Mouse (Mus musculus): ENCODE results near the gene Apex2. TPM values are rescaled to one million over a fixed set of nuclear protein-coding genes. Genes with fewer than 3 reads are reported as not detected.
A peak's percentile ranks its signal among the peaks of the same experiment; 100 is the strongest.

The Apex2 gene
- polyA plus RNA-seq (2014; fragmentation: Nextera tagmentation; extraction: Ambion mirVana) = 11.7 and 12.3 TPM in 2 replicates

DNA sequence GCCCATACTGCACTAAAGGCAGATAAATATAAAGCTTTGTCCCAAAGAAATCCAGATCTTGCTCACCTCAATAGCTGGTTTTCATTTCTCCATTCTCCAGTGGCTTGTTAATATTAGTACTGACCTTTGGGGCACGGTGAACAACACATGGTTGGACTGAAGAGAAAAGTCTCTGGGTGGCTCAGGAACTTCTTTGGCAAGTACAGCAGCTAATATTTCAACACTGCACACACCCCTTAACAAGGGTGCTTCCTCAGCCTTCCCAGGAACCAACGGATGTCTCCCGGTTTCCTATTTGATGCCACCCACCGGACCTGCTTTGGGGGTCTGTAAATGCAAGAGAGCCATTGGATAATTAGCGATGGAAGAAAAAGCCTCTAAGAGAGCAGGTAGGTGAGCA is at the start of gene Apex2:
Gene Apex2 (minus strand): TSS at position 173 of the 400 bp plus-strand sequence.
- Histone ChIP-seq H3K27me3 (ENCODE audit: control insufficient read depth, insufficient read depth, low read length) (no peaks in the 10 kb centered on the region), H3K27ac (replicated peaks in 1 of 2; ENCODE audit: control insufficient read depth in 1 of 2, insufficient read depth in 1 of 2, low read depth in 2 of 2, low read length in 2 of 2) (0 out of 4 replicates have a peak within 1 kb of the TSS, but pooled peaks of 1 of the 2 experiments have one; percentile 80), H3K4me1 (ENCODE audit: control insufficient read depth in 2 of 2, insufficient read depth in 2 of 2, low read length in 2 of 2) (peaks cover 0 to 3% of the 10 kb centered on the region in 2 experiments; a peak in 2 of 4 replicates), H3K4me3 (ENCODE audit: control insufficient read depth in 1 of 2, insufficient read depth in 1 of 2, low read depth in 1 of 2, low read length in 2 of 2) (peak within 1 kb of the TSS in 1 of 2 experiments; percentile 54; a peak in 2 of 4 replicates), H3K9ac (ENCODE audit: low read length) (no peak within 1 kb of the TSS), H3K4me2 (ENCODE audit: low read length) (peak within 1 kb of the TSS; percentile 70), H3K36me3 (ENCODE audit: control insufficient read depth, insufficient read depth, low read length) (peaks cover 8% of the 10 kb centered on the region), H3K9me3 (ENCODE audit: control insufficient read depth, low read length) (no peaks in the 10 kb centered on the region)
- 69% methylated on average over 5 of the region's 5 CpGs for WGBS
- ATAC-seq (ENCODE audit: insufficient number of reproducible peaks, insufficient read depth, low FRiP score, low read depth) = no peak

DNA sequence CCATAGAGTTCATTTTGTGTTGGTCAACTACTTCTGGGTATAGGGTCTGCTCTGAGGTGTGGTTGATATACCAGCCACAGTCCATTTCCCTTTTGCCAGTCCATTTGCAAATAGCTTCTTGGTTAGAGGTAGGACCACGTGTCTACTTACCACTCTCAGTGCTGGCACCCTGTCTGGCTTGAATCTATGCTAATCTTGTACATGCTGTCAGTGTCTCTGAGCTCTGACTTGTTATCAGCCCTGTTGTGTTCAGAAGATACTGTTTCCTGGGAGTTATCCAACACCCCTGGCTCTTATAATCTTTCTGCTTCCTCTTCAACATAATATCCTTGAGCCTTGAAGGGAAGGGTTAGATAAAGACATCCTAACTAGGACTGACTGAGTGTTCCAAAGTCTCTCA is 46.8 kb upstream of the Apex2 start:
- H3K27me3 ChIP-seq (ENCODE audit: control insufficient read depth, insufficient read depth, low read length) = no peaks in the 10 kb centered on the region
- no peak for ATAC-seq (ENCODE audit: insufficient number of reproducible peaks, insufficient read depth, low FRiP score, low read depth)

DNA sequence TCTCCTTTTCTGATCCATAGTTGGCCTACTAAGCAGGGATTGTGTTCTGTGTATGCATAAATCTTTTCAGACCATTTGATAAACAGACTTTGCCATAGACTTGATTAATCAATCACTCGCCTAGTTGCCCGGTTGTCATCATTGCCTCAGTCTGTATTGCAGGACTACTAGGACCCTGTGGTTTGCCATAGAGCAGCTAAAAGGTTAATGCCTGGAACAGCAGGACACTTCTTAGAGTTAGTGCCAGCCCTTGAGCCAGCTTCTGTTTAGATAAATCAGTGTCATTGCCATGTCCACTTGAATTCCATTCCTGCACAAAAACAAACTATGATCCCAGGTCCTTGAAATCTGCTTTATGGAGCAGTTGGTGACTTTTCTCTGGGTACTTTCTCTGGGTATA is 9.2 kb upstream of the Apex2 start:
- Histone ChIP-seq H3K36me3 (ENCODE audit: control insufficient read depth, insufficient read depth, low read length) (no peaks in the 10 kb centered on the region), H3K9me3 (ENCODE audit: control insufficient read depth, low read length) (no peaks in the 10 kb centered on the region), H3K27me3 (ENCODE audit: control insufficient read depth, insufficient read depth, low read length) (no peaks in the 10 kb centered on the region), H3K4me3 (ENCODE audit: control insufficient read depth in 1 of 2, insufficient read depth in 1 of 2, low read depth in 1 of 2, low read length in 2 of 2) (no peak overlapping the region), H3K4me1 (ENCODE audit: control insufficient read depth in 2 of 2, insufficient read depth in 2 of 2, low read length in 2 of 2) (no peaks in the 10 kb centered on the region), H3K4me2 (ENCODE audit: low read length) (no peak overlapping the region), H3K9ac (ENCODE audit: low read length) (no peak overlapping the region), H3K27ac (replicated peaks in 1 of 2; ENCODE audit: control insufficient read depth in 1 of 2, insufficient read depth in 1 of 2, low read depth in 2 of 2, low read length in 2 of 2) (no peak overlapping the region)
- no peak for ATAC-seq (ENCODE audit: insufficient number of reproducible peaks, insufficient read depth, low FRiP score, low read depth)
- 79% methylated on average over 2 of the region's 2 CpGs for WGBS

More for the DNA sequence above, 46.8 kb upstream of the Apex2 start:
- Histone ChIP-seq H3K36me3 (ENCODE audit: control insufficient read depth, insufficient read depth, low read length) (no peaks in the 10 kb centered on the region), H3K4me1 (ENCODE audit: control insufficient read depth in 2 of 2, insufficient read depth in 2 of 2, low read length in 2 of 2) (no peaks in the 10 kb centered on the region), H3K4me2 (ENCODE audit: low read length) (no peak overlapping the region), H3K9ac (ENCODE audit: low read length) (no peak overlapping the region), H3K4me3 (ENCODE audit: control insufficient read depth in 1 of 2, insufficient read depth in 1 of 2, low read depth in 1 of 2, low read length in 2 of 2) (no peak overlapping the region), H3K9me3 (ENCODE audit: control insufficient read depth, low read length) (no peaks in the 10 kb centered on the region), H3K27ac (replicated peaks in 1 of 2; ENCODE audit: control insufficient read depth in 1 of 2, insufficient read depth in 1 of 2, low read depth in 2 of 2, low read length in 2 of 2) (no peak overlapping the region)
- 40% methylated on average over 1 of the region's 1 CpGs for WGBS

DNA sequence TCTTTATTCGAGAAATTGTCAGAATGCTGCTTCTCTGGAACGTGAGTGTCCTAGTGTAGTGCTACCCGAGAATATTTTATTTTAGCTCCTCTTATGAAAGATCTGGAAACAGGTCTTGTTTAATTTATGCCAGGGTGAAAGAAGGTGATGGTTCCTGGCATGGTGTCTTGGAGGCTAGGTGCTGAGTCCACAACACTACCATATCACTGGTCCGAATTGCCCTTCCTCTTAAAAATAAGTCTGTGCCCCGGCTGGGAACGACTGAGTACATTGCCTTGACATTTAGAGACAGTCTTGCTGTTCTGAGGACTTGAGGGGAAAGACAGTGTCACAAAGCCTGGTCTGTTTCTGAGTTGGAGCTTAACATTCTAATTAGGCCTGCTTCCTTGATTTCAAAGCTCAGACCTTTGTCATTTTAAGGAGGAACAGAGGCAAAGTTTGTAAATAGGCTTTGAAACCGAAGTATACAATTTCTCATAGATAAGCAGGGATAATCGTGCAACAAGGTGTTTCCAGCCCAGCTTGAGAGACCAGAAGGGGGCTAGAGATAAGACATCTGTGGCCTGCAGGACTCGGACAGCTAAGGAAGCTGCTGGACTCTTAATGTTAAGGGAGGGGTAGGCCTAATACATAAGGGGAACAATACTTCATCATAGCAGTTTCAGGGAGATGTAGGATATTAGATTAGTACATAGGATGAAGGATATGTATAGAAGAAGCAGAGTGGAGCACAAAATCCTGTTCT is 5.5 kb upstream of the Apex2 start:
- no peak overlapping the region for H3K27ac ChIP-seq (replicated peaks in 1 of 2; ENCODE audit: control insufficient read depth in 1 of 2, insufficient read depth in 1 of 2, low read depth in 2 of 2, low read length in 2 of 2)
- whole genome bisulfite sequencing = 68% methylated on average over 9 of the region's 9 CpGs
- peaks cover 0 to 3% of the 10 kb centered on the region in 2 experiments; a peak in 2 of 4 replicates for H3K4me1 ChIP-seq (ENCODE audit: control insufficient read depth in 2 of 2, insufficient read depth in 2 of 2, low read length in 2 of 2)
- ATAC-seq (ENCODE audit: insufficient number of reproducible peaks, insufficient read depth, low FRiP score, low read depth) = no peak
- H3K9ac ChIP-seq (ENCODE audit: low read length) = no peak overlapping the region
- no peak overlapping the region for H3K4me2 ChIP-seq (ENCODE audit: low read length)
- H3K4me3 ChIP-seq (ENCODE audit: control insufficient read depth in 1 of 2, insufficient read depth in 1 of 2, low read depth in 1 of 2, low read length in 2 of 2) = no peak overlapping the region
- H3K36me3 ChIP-seq (ENCODE audit: control insufficient read depth, insufficient read depth, low read length) = no peaks in the 10 kb centered on the region
- no peaks in the 10 kb centered on the region for H3K27me3 ChIP-seq (ENCODE audit: control insufficient read depth, insufficient read depth, low read length)
- no peaks in the 10 kb centered on the region for H3K9me3 ChIP-seq (ENCODE audit: control insufficient read depth, low read length)

DNA sequence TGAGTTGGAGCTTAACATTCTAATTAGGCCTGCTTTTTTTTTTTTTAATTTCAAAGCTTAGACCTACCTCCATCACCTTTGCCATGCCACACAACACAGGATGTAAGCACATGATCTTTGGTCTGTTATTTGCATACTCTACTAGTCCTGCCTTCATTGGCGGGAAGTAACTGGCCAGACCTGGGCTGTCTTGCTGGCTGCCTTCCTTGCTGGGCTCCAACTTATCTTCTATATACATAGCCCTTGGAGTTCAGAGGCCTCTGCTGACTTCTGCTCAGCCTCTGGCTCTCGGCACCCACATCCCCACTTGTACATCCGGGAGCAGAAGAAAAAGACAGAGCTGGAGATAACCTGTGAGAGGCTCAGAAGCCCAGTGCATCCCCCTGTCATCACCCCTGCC is 4.5 kb upstream of the Apex2 start:
- WGBS = 52% methylated on average over 3 of the region's 3 CpGs
- Histone ChIP-seq H3K9ac (ENCODE audit: low read length) (no peak overlapping the region), H3K27me3 (ENCODE audit: control insufficient read depth, insufficient read depth, low read length) (no peaks in the 10 kb centered on the region), H3K4me3 (ENCODE audit: control insufficient read depth in 1 of 2, insufficient read depth in 1 of 2, low read depth in 1 of 2, low read length in 2 of 2) (no peak overlapping the region), H3K4me2 (ENCODE audit: low read length) (no peak overlapping the region), H3K9me3 (ENCODE audit: control insufficient read depth, low read length) (no peaks in the 10 kb centered on the region), H3K27ac (replicated peaks in 1 of 2; ENCODE audit: control insufficient read depth in 1 of 2, insufficient read depth in 1 of 2, low read depth in 2 of 2, low read length in 2 of 2) (no peak overlapping the region), H3K36me3 (ENCODE audit: control insufficient read depth, insufficient read depth, low read length) (no peaks in the 10 kb centered on the region), H3K4me1 (ENCODE audit: control insufficient read depth in 2 of 2, insufficient read depth in 2 of 2, low read length in 2 of 2) (peaks cover 0 to 3% of the 10 kb centered on the region in 2 experiments; a peak in 2 of 4 replicates)
- no peak for ATAC-seq (ENCODE audit: insufficient number of reproducible peaks, insufficient read depth, low FRiP score, low read depth)

DNA sequence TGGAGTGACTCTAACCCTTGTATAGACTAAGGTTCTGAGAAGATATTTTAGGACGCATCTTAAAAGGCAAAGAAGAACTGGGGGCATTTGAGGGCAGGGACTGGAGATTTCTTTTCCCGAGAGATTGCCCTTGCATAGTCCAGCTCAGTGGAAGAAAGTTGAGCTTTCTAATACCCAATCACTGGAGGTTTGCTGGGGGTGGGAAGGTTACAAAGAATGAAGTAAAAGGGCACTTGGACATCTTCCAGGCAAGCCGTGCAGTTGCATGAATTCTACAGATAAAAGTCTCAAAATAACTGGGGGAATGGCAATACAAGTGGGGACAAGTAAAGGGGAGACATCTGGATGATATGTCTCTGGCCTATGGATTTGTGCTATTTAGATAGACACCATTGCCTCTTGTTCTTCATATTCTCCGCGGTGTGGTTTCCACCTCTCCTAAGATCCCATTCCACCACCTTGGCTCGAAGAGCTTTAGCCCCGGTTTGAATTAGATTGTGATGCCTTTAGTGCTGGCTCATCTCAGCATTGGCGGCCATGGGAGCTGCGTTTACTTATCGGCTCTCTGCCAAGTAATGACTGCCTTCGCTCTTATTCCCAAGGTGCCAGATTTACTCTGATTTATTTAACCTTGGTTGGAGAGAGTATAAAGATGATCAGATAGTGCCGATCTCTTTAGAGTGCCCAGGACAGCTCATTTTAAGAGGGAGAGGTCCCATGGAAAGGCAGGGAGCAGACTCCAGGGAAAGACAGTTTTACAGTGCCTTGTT is 3.8 kb upstream of the Apex2 start:
- H3K4me1 ChIP-seq (ENCODE audit: control insufficient read depth in 2 of 2, insufficient read depth in 2 of 2, low read length in 2 of 2) = peaks cover 0 to 3% of the 10 kb centered on the region in 2 experiments; a peak in 2 of 4 replicates
- no peak overlapping the region for H3K27ac ChIP-seq (replicated peaks in 1 of 2; ENCODE audit: control insufficient read depth in 1 of 2, insufficient read depth in 1 of 2, low read depth in 2 of 2, low read length in 2 of 2)
- ATAC-seq (ENCODE audit: insufficient number of reproducible peaks, insufficient read depth, low FRiP score, low read depth) = no peak
- no peaks in the 10 kb centered on the region for H3K27me3 ChIP-seq (ENCODE audit: control insufficient read depth, insufficient read depth, low read length)
- 71% methylated on average over 12 of the region's 12 CpGs for WGBS
- no peak overlapping the region for H3K4me3 ChIP-seq (ENCODE audit: control insufficient read depth in 1 of 2, insufficient read depth in 1 of 2, low read depth in 1 of 2, low read length in 2 of 2)
- H3K36me3 ChIP-seq (ENCODE audit: control insufficient read depth, insufficient read depth, low read length) = no peaks in the 10 kb centered on the region
- H3K9ac ChIP-seq (ENCODE audit: low read length) = no peak overlapping the region
- H3K9me3 ChIP-seq (ENCODE audit: control insufficient read depth, low read length) = no peaks in the 10 kb centered on the region
- H3K4me2 ChIP-seq (ENCODE audit: low read length) = no peak overlapping the region

DNA sequence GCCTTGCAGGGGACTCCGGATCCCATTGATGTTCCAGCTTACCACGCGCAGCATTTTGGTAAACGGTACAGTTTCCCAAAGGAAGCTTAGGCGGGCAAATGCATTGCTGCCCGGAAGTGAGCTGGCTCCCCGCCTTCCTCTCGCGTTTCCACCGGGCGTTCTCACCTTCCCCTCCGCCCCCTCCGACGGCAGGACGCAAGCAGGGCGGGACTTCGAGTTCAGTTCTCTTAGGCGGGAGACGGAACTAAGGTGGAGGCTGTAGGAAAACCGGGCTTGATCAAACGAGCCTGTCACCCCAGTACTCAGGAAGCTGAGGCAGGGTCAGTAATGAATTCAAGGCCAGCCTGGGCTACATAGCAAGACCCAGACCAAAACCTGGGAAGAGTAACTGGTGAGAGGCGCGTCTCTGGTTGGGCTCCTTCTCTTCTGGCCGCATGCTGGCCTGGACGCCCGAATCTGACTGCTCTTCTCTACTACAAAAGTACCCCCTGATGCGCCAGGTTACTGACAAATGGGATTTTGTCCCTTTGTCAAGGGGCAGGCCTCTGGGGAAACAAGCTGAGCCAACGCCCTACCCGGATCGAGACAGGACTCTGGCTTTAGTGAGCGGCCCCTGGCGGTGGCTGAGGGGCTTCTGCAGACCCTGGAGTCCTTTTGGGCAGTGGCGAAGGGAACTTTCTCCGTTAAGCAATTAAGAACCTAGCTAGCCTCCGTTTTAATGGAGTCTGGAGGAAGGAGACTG is 1.5 kb downstream of the Apex2 start, which contains the start of gene Pfkfb1:
Gene Pfkfb1 (plus strand): TSS at position 207 of the 742 bp plus-strand sequence.
- H3K4me2 ChIP-seq (ENCODE audit: low read length) = peak within 1 kb of the TSS; percentile 70
- WGBS = 22% methylated on average over 35 of the region's 35 CpGs
- peak within 1 kb of the TSS; percentile 54 to 74 for H3K4me3 ChIP-seq (ENCODE audit: control insufficient read depth in 1 of 2, insufficient read depth in 1 of 2, low read depth in 1 of 2, low read length in 2 of 2)
- H3K9ac ChIP-seq (ENCODE audit: low read length) = peak within 1 kb of the TSS; percentile 79
- ATAC-seq (ENCODE audit: insufficient number of reproducible peaks, insufficient read depth, low FRiP score, low read depth) = peak; percentile 78
- H3K4me1 ChIP-seq (ENCODE audit: control insufficient read depth in 2 of 2, insufficient read depth in 2 of 2, low read length in 2 of 2) = no peaks in the 10 kb centered on the region
- no peaks in the 10 kb centered on the region for H3K27me3 ChIP-seq (ENCODE audit: control insufficient read depth, insufficient read depth, low read length)
- H3K9me3 ChIP-seq (ENCODE audit: control insufficient read depth, low read length) = no peaks in the 10 kb centered on the region
- peak within 1 kb of the TSS; percentile 80 to 90 for H3K27ac ChIP-seq (replicated peaks in 1 of 2; ENCODE audit: control insufficient read depth in 1 of 2, insufficient read depth in 1 of 2, low read depth in 2 of 2, low read length in 2 of 2)
- H3K36me3 ChIP-seq (ENCODE audit: control insufficient read depth, insufficient read depth, low read length) = peaks cover 14% of the 10 kb centered on the region

Measured in heart, embryonic 14.5 days (tissue).